Mouse (Mus musculus) intestine, postnatal 0 days (tissue): Measurements from ENCODE around the gene Naa60. TPM values are rescaled to one million over a fixed set of nuclear protein-coding genes. Genes with fewer than 3 reads are reported as not detected.

ENCODE experiments used
- ATAC-seq: fragments of 200-750 bp; cut with Nextera tagmentation; 2 replicates; pipeline ENCODE4 v1.8.0; 2017; ENCODE audit warnings: mild to moderate bottlenecking, moderate TSS enrichment, moderate library complexity
- H3K27ac ChIP-seq: fragments of 300-500 bp; sonication (generic); 2 replicates; pipeline ENCODE4 v1.5.1; 2014; ENCODE audit warnings: mild to moderate bottlenecking, low read depth, low read length, moderate library complexity
- H3K27me3 ChIP-seq: fragments of 300-500 bp; sonication (generic); replicated peaks from 2 replicates; pipeline ENCODE4 v1.6.1; 2014; ENCODE audit warnings: low read length, mixed read lengths; ENCODE audit not compliant: control insufficient read depth, insufficient read depth
- H3K36me3 ChIP-seq: fragments of 300-500 bp; sonication (generic); 2 replicates; pipeline ENCODE4 v1.6.1; 2014; ENCODE audit warnings: mild to moderate bottlenecking, moderate library complexity; ENCODE audit not compliant: control insufficient read depth, insufficient read depth
- H3K4me1 ChIP-seq: fragments of 300-500 bp; sonication (generic); replicated peaks from 2 replicates; pipeline ENCODE4 v1.6.1; 2014; ENCODE audit warnings: antibody characterized with exemption, low read length, mixed read lengths; ENCODE audit not compliant: control insufficient read depth, insufficient read depth
- H3K4me2 ChIP-seq: fragments of 300-500 bp; sonication (generic); replicated peaks from 2 replicates; pipeline ENCODE4 v1.6.1; 2014; ENCODE audit warnings: low read depth, mild to moderate bottlenecking, moderate library complexity
- H3K4me3 ChIP-seq: fragments of 300-500 bp; sonication (generic); 2 replicates; pipeline ENCODE4 v1.5.1; 2014; ENCODE audit warnings: low read depth, low read length
- H3K9ac ChIP-seq: fragments of 300-500 bp; sonication (generic); 2 replicates; pipeline ENCODE4 v1.6.1; 2014; ENCODE audit warnings: mild to moderate bottlenecking, low read depth, low read length
- H3K9me3 ChIP-seq: fragments of 300-500 bp; sonication (generic); 2 replicates; pipeline ENCODE4 v1.6.1; 2016; ENCODE audit warnings: mixed run types; ENCODE audit not compliant: control insufficient read depth
- CTCF ChIP-seq: sonication (generic); IDR thresholded peaks from 2 replicates; pipeline ENCODE4 v1.5.1; 2016; ENCODE audit warnings: low read depth, mild to moderate bottlenecking, control low read depth, antibody characterized with exemption, moderate library complexity
- WGBS: fragments of 180-500 bp; shearing (Covaris S2); extraction: QIAGEN DNeasy Blood & Tissue Kit; methylation state at CpG from one replicate; pipeline ENCODE4 v1.1.7; 2014; 5-methylcytosine and 5-hydroxymethylcytosine counted together
- polyA plus RNA-seq: library from polyadenylated mRNA; unstranded; fragments of >200 nt; fragmentation: Nextera tagmentation; extraction: Ambion mirVana; gene quantifications from 2 replicates; pipeline ENCODE4 v1.2.1, GENCODE M21; 2015

Gene Naa60
- polyA plus RNA-seq, 1 experiment from 2014 or later, result 34.0 TPM

- Histone ChIP-seq H3K27ac (no peak overlapping the region), H3K9me3 (no peaks in the 10 kb centered on the region), H3K4me2 (no peak overlapping the region), H3K36me3 (no peaks in the 10 kb centered on the region), H3K27me3 (no peaks in the 10 kb centered on the region), H3K4me3 (no peak overlapping the region), H3K4me1 (no peaks in the 10 kb centered on the region), H3K9ac (no peak overlapping the region)
- TF ChIP-seq CTCF, result no peak
- 45% methylated on average over 12 of the region's 12 CpGs for WGBS
- ATAC-seq, result no peak
These were observed 19.6 kb upstream of the Naa60 start for GRCm38 (mm10) chr16:3852586-3852985.

- ATAC-seq, result no peak
These were observed 17.6 kb upstream of the Naa60 start for GRCm38 (mm10) chr16:3854437-3855182.

GRCm38 (mm10) chr16:3855776-3856175 lies 16.4 kb upstream of the Naa60 start:
- Histone ChIP-seq H3K4me1 (no peaks in the 10 kb centered on the region), H3K4me2 (no peak overlapping the region), H3K36me3 (peaks cover under 1% of the 10 kb centered on the region; the same call in 1 of the 2 replicates), H3K9me3 (no peaks in the 10 kb centered on the region), H3K27ac (no peak overlapping the region), H3K27me3 (no peaks in the 10 kb centered on the region), H3K9ac (no peak overlapping the region), H3K4me3 (no peak overlapping the region)
- ATAC-seq, result no peak
- WGBS, result 71% methylated on average over 1 of the region's 1 CpGs
- TF ChIP-seq CTCF, result no peak

More at GRCm38 (mm10) chr16:3854437-3855182, 17.6 kb upstream of the Naa60 start:
- H3K4me3 ChIP-seq, result no peak overlapping the region
- 74% methylated on average over 11 of the region's 11 CpGs for whole genome bisulfite sequencing
- no peak overlapping the region for H3K27ac ChIP-seq
- H3K4me2 ChIP-seq, result no peak overlapping the region
- TF ChIP-seq CTCF, result no peak
- no peak overlapping the region for H3K9ac ChIP-seq
- H3K4me1 ChIP-seq, result no peaks in the 10 kb centered on the region
- no peaks in the 10 kb centered on the region for H3K36me3 ChIP-seq
- H3K27me3 ChIP-seq, result no peaks in the 10 kb centered on the region
- no peaks in the 10 kb centered on the region for H3K9me3 ChIP-seq

GRCm38 (mm10) chr16:3859254-3859653 lies 12.9 kb upstream of the Naa60 start:
- H3K4me1 ChIP-seq, result no peaks in the 10 kb centered on the region
- peaks cover 14% of the 10 kb centered on the region for H3K36me3 ChIP-seq
- ATAC-seq, result no peak
- H3K9me3 ChIP-seq, result no peaks in the 10 kb centered on the region
- no peak overlapping the region for H3K4me3 ChIP-seq
- H3K9ac ChIP-seq, result no peak overlapping the region
- H3K27ac ChIP-seq, result no peak overlapping the region
- no peak overlapping the region for H3K4me2 ChIP-seq
- 94% methylated on average over 4 of the region's 4 CpGs for WGBS
- no peaks in the 10 kb centered on the region for H3K27me3 ChIP-seq
- TF ChIP-seq CTCF, result no peak

- 0 out of 2 replicates have a peak overlapping the region, but pooled peaks have one; percentile 60 for H3K27ac ChIP-seq
- H3K27me3 ChIP-seq, result no peaks in the 10 kb centered on the region
- H3K4me1 ChIP-seq, result no peaks in the 10 kb centered on the region; the same call in 1 of the 2 replicates
- WGBS, result 2% methylated on average over 16 of the region's 16 CpGs
- H3K4me2 ChIP-seq, result peak overlapping the region; percentile 90
- H3K36me3 ChIP-seq, result peaks cover 8% of the 10 kb centered on the region; the same call in 1 of the 2 replicates
- ATAC-seq, result peak; percentile 57
- H3K9me3 ChIP-seq, result no peaks in the 10 kb centered on the region
- H3K4me3 ChIP-seq, result peak overlapping the region; percentile 52
- no peak for TF ChIP-seq CTCF
- H3K9ac ChIP-seq, result peak overlapping the region; percentile 40
These were observed 360 bp upstream of the Naa60 start for GRCm38 (mm10) chr16:3871815-3872214.

GRCm38 (mm10) chr16:3876346-3876745 lies 4.2 kb downstream of the Naa60 start:
- WGBS, result 91% methylated on average over 4 of the region's 4 CpGs
- no peak for TF ChIP-seq CTCF
- H3K4me3 ChIP-seq, result no peak overlapping the region
- H3K9ac ChIP-seq, result no peak overlapping the region
- H3K4me1 ChIP-seq, result no peaks in the 10 kb centered on the region; the same call in 1 of the 2 replicates
- H3K27ac ChIP-seq, result no peak overlapping the region
- no peaks in the 10 kb centered on the region for H3K9me3 ChIP-seq
- H3K36me3 ChIP-seq, result no peaks in the 10 kb centered on the region
- no peaks in the 10 kb centered on the region for H3K27me3 ChIP-seq
- no peak overlapping the region for H3K4me2 ChIP-seq
- no peak for ATAC-seq
